In genomic region chr13:53178594-53178993, GRCm38 (mm10) we compare ENCODE assay signal across 8 mouse cellular contexts.
DNase-seq lines count a peak whose midpoint lies in the region; ATAC-seq and TF ChIP-seq lines count a peak whose summit lies in the region.

No protein-coding gene starts in this region.

- H3K4me3 ChIP-seq in gastrocnemius, adult 2 months: peak overlapping the region; percentile 51
- no peak overlapping the region for H3K4me3 ChIP-seq in hindbrain, embryonic 15.5 days
- no peak overlapping the region for H3K4me3 ChIP-seq in lung, postnatal 0 days (ENCODE audit: low read depth, low read length)

- H3K27ac ChIP-seq in gastrocnemius, adult 2 months: peak overlapping the region; percentile 31; the same call in 1 of the 2 replicates
- peak overlapping the region; percentile 65 for H3K27ac ChIP-seq in hindbrain, embryonic 15.5 days (replicated peaks)
- H3K27ac ChIP-seq in lung, postnatal 0 days (ENCODE audit: low read length): no peak overlapping the region

- H3K27me3 ChIP-seq in hindbrain, embryonic 15.5 days: no peaks in the 10 kb centered on the region
- no peaks in the 10 kb centered on the region for H3K27me3 ChIP-seq in lung, postnatal 0 days (replicated peaks; ENCODE audit: insufficient read depth, low read length)

- H3K9me3 ChIP-seq in hindbrain, embryonic 15.5 days: no peaks in the 10 kb centered on the region
- no peaks in the 10 kb centered on the region for H3K9me3 ChIP-seq in lung, postnatal 0 days (ENCODE audit: low read length)

- H3K4me2 ChIP-seq in hindbrain, embryonic 15.5 days: peak overlapping the region; percentile 27
- H3K4me2 ChIP-seq in lung, postnatal 0 days (replicated peaks; ENCODE audit: low read depth, low read length): peak overlapping the region; percentile 35

- DNase-seq in gastrocnemius, adult 2 months: no peak
- DNase-seq in gastrocnemius, adult 8-10 months (ENCODE audit: low spot score in 2 of 2): no peak
- DNase-seq in embryo, embryonic 10.5 days (ENCODE audit: low spot score): peak; percentile 73
- peak; percentile 55 for DNase-seq in lung, postnatal 0 days (ENCODE audit: low spot score)
- no peak for DNase-seq in natural killer cell, adult 2 months (ENCODE audit: low spot score in 2 of 2)
- no peak for DNase-seq in spleen, adult 18-20 months

- no peak overlapping the region for H3K9ac ChIP-seq in hindbrain, embryonic 15.5 days
- no peak overlapping the region for H3K9ac ChIP-seq in lung, postnatal 0 days (replicated peaks; ENCODE audit: low read depth)

- peaks cover 23% of the 10 kb centered on the region for H3K4me1 ChIP-seq in hindbrain, embryonic 15.5 days (replicated peaks)
- H3K4me1 ChIP-seq in lung, postnatal 0 days (ENCODE audit: insufficient read depth, low read depth, low read length): peaks cover 5% of the 10 kb centered on the region

- no peak for TF ChIP-seq EP300 in lung, postnatal 0 days (IDR thresholded peaks at IDR 0.05)

- no peak for TF ChIP-seq CTCF in gastrocnemius, adult 2 months (IDR thresholded peaks at IDR 0.05)
- no peak for TF ChIP-seq CTCF in lung, postnatal 0 days (IDR thresholded peaks at IDR 0.05)

- intact Hi-C loops in gastrocnemius, adult 2 months (cut with DNase I): no loop called here

- WGBS in hindbrain, embryonic 15.5 days: 4% methylated on average over 13 of the region's 13 CpGs
- WGBS in lung, postnatal 0 days: 2% methylated on average over 13 of the region's 13 CpGs

- ATAC-seq in hindbrain, embryonic 15.5 days (ENCODE audit: low FRiP score, low read depth): 0 out of 2 replicates have a peak, but pooled peaks have one; percentile 15
- ATAC-seq in lung, postnatal 0 days: peak; percentile 29; the same call in 1 of the 2 replicates
- no peak for ATAC-seq in erythroid progenitor cell, adult 5-6 weeks (replicated peaks; ENCODE audit: low FRiP score, poor library complexity, severe bottlenecking)

- no peaks in the 10 kb centered on the region for H3K36me3 ChIP-seq in hindbrain, embryonic 15.5 days
- no peaks in the 10 kb centered on the region for H3K36me3 ChIP-seq in lung, postnatal 0 days (ENCODE audit: insufficient read depth, low read length)

Comparison
In these comparisons a context has a peak if more than half of its experiments do, and no peak if none do; other contexts are left out.
1. DNase-seq: peak in embryo, embryonic 10.5 days (single experiment) and lung, postnatal 0 days (single experiment); none in gastrocnemius, adult 2 months (single experiment), gastrocnemius, adult 8-10 months (0 of 2), natural killer cell, adult 2 months (0 of 2) and spleen, adult 18-20 months (0 of 2).